Mouse (Mus musculus): ENCODE data around the gene Cdc42se1. TPM values are rescaled to one million over a fixed set of nuclear protein-coding genes. Genes with fewer than 3 reads are reported as not detected.

The Cdc42se1 gene
- total and polyA plus RNA-seq, 3 experiments: 341 to 472 TPM; not detected in 1

DNA sequence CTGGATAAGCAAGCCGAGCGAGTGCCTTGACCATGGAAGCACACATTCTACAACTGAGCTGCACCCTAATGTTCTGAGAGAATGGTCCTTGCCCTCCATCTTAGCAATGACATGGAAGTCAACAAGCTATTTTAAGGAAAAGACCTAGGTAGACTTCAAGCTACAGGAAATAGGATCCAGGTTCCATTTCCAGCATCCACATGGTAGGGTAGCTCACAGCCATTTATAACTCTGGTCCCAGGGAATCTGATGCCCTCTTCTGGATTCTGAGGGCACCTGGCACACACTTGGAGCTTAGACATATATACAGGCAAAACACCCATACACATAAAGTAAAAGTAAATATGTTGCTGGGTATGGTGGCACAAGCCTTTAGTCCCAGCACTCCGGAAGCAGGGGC, 37.5 kb downstream of the Cdc42se1 start:
- Histone ChIP-seq H3K36me3 (ENCODE audit: control insufficient read depth in 1 of 2, insufficient read depth in 2 of 2, low read length in 2 of 2) (peaks cover 3 to 22% of the 10 kb centered on the region in 2 experiments; a peak in 3 of 4 replicates), H3K27me3 (ENCODE audit: control insufficient read depth in 1 of 2, insufficient read depth in 2 of 2, low read length in 2 of 2) (no peaks in the 10 kb centered on the region), H3K9me3 (replicated peaks; ENCODE audit: insufficient read depth, low read length) (no peaks in the 10 kb centered on the region), H3K79me2 (ENCODE audit: control insufficient read depth, insufficient read depth, low read length, poor library complexity) (no peaks in the 10 kb centered on the region), H3K4me1 (ENCODE audit: control insufficient read depth in 1 of 2, insufficient read depth in 2 of 2, low read length in 2 of 2) (no peaks in the 10 kb centered on the region), H3K9ac (ENCODE audit: control insufficient read depth, low read depth, low read length, poor library complexity, severe bottlenecking) (no peak overlapping the region), H3K4me3 (ENCODE audit: control insufficient read depth in 1 of 2, insufficient read depth in 1 of 2, low read depth in 2 of 2, low read length in 2 of 2) (no peak overlapping the region), H3K27ac (ENCODE audit: control insufficient read depth, low read depth, low read length) (no peak overlapping the region)
- DNase-seq (ENCODE audit: low read depth, low spot score): no peak
- TF ChIP-seq MXI1 (IDR thresholded peaks at IDR 0.05; ENCODE audit: low read depth, low read length): no peak
- no peak for TF ChIP-seq SIN3A (IDR thresholded peaks at IDR 0.05; ENCODE audit: low read length)
- peak in 1 of 3 experiments; percentile 12; a peak in 1 of 6 replicates for TF ChIP-seq CTCF (IDR thresholded peaks at IDR 0.05 in 2 of 3, conservative IDR thresholded peaks at IDR 0.05 in 1 of 3; ENCODE audit: control insufficient read depth in 1 of 3, insufficient read depth in 1 of 3, low read depth in 2 of 3, low read length in 3 of 3, poor library complexity in 1 of 3, severe bottlenecking in 1 of 3)

DNA sequence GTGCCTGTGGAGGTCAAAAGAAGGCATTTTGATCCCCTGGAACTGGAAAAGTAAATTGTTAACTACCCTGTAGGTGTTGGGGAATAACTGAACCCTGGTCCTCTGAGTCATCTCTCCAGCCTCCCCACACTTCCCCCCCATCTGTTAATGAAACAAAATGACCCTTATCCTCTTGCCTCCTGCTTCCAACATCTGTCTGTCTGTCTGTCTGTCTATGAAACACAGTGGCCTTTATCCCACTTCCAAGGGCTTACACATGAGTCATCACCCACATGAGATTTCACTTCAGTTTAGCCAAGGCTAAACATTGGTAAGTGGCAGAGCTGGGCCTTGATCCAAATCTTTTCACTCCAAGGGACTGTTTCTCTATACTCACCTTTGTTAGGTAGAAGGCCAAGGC, 39.3 kb downstream of the Cdc42se1 start:
- Histone ChIP-seq H3K9me3 (replicated peaks; ENCODE audit: insufficient read depth, low read length) (no peaks in the 10 kb centered on the region), H3K4me1 (ENCODE audit: control insufficient read depth in 1 of 2, insufficient read depth in 2 of 2, low read length in 2 of 2) (no peaks in the 10 kb centered on the region), H3K79me2 (ENCODE audit: control insufficient read depth, insufficient read depth, low read length, poor library complexity) (no peaks in the 10 kb centered on the region), H3K36me3 (ENCODE audit: control insufficient read depth in 1 of 2, insufficient read depth in 2 of 2, low read length in 2 of 2) (peaks cover 3 to 14% of the 10 kb centered on the region in 2 experiments; a peak in 3 of 4 replicates), H3K27me3 (ENCODE audit: control insufficient read depth in 1 of 2, insufficient read depth in 2 of 2, low read length in 2 of 2) (no peaks in the 10 kb centered on the region), H3K4me3 (ENCODE audit: control insufficient read depth in 1 of 2, insufficient read depth in 1 of 2, low read depth in 2 of 2, low read length in 2 of 2) (no peak overlapping the region), H3K27ac (ENCODE audit: control insufficient read depth, low read depth, low read length) (no peak overlapping the region), H3K9ac (ENCODE audit: control insufficient read depth, low read depth, low read length, poor library complexity, severe bottlenecking) (no peak overlapping the region)
- TF ChIP-seq JUND (IDR thresholded peaks at IDR 0.05; ENCODE audit: low read depth, low read length) (no peak), ZMIZ1 (IDR thresholded peaks at IDR 0.05; ENCODE audit: low read depth, low read length) (no peak), ETS1 (IDR thresholded peaks at IDR 0.05; ENCODE audit: low read depth, low read length) (no peak), KAT2A (conservative IDR thresholded peaks at IDR 0.05; ENCODE audit: low read depth, low read length) (no peak), USF1 (IDR thresholded peaks at IDR 0.05; ENCODE audit: low read depth, low read length) (no peak), TAL1 (IDR thresholded peaks at IDR 0.05; ENCODE audit: low read length) (no peak), CHD1 (IDR thresholded peaks at IDR 0.05; ENCODE audit: low read depth, low read length) (no peak), CHD2 (IDR thresholded peaks at IDR 0.05; ENCODE audit: low read length) (no peak), MAX (IDR thresholded peaks at IDR 0.05; ENCODE audit: low read length) (no peak), UBTF (IDR thresholded peaks at IDR 0.05; ENCODE audit: borderline replicate concordance, insufficient read depth, low read depth, low read length) (no peak), GABPA (IDR thresholded peaks at IDR 0.05; ENCODE audit: low read depth, low read length) (no peak), BHLHE40 (IDR thresholded peaks at IDR 0.05; ENCODE audit: borderline replicate concordance, low read depth, low read length) (no peak), GATA1 (IDR thresholded peaks at IDR 0.05; ENCODE audit: low read depth, low read length) (no peak), EP300 (IDR thresholded peaks at IDR 0.05; ENCODE audit: low read depth in 1 of 2, low read length in 2 of 2) (no peak), POLR2AphosphoS5 (IDR thresholded peaks at IDR 0.05; ENCODE audit: borderline replicate concordance, low read depth, low read length) (no peak), RAD21 (IDR thresholded peaks at IDR 0.05; ENCODE audit: low read depth, low read length) (no peak), NELFE (IDR thresholded peaks at IDR 0.05; ENCODE audit: low read depth, low read length) (no peak), ZKSCAN1 (IDR thresholded peaks at IDR 0.05; ENCODE audit: low read depth, low read length) (no peak)
- no peak for DNase-seq (ENCODE audit: low read depth, low spot score)
